Mouse (Mus musculus): ENCODE measurements at regions not wholly inside any gene's neighbourhood (a gene's known extent, or its start where the extent isn't known, plus 50 kb on each side); places are given as distances from the start of the nearest gene placed in this dataset.

DNA sequence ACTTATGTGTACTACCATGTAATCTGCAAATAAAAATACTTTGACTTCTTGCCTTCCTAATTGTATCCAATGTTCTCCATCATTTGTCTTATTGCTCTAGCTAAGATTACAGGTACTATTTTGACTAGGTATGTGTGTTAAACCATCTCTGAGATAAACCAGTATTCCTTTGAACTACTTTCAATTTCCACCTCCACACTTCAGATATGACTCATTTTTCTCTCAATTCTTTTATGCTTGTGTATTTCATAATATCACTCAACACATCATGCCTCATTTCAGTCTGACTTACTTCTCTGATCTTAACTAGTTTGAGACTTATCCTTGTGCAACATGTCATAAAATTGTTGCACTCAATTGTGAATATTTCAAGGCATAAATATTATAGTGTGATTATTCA is 388.9 kb downstream of the Arl4a start:
- DNase-seq (ENCODE audit: low spot score): no peak

DNA sequence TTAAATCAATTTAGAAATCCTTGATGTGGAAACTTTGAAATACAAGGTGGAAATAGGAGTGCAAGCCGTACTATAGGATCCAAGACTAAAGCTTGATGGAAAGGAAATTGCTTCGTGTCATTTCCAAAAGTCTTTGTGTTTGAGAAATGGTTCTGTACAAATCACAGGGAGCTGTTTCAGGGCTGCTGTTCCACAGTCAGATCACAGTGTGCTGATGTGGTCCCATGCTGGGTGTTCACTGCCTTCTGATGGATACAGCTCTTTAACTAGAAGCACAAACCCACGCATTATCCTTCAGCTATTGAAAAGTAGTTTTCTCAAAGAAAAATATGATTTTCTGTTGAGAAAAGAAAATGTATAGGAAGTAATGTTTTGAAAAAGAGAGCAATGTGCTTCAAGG is 391.3 kb downstream of the Arl4a start:
- DNase-seq (ENCODE audit: low spot score) (no peak), ATAC-seq (ENCODE audit: low read depth) (no peak)
- Histone ChIP-seq H3K36me3 (ENCODE audit: control insufficient read depth, insufficient read depth, low read length) (no peaks in the 10 kb centered on the region), H3K4me3 (ENCODE audit: low read depth, low read length) (no peak overlapping the region), H3K27me3 (replicated peaks; ENCODE audit: control insufficient read depth, insufficient read depth, low read length) (no peaks in the 10 kb centered on the region), H3K9me3 (ENCODE audit: control insufficient read depth, low read length) (no peaks in the 10 kb centered on the region), H3K4me2 (ENCODE audit: low read depth, low read length) (no peak overlapping the region), H3K9ac (ENCODE audit: low read depth, low read length) (no peak overlapping the region), H3K4me1 (ENCODE audit: control insufficient read depth, insufficient read depth, low read length) (no peaks in the 10 kb centered on the region), H3K27ac (replicated peaks; ENCODE audit: low read depth, low read length) (no peak overlapping the region)
- 74% methylated on average over 3 of the region's 3 CpGs for WGBS

More for the DNA sequence above, 388.9 kb downstream of the Arl4a start:
- no peaks in the 10 kb centered on the region for H3K36me3 ChIP-seq (ENCODE audit: control insufficient read depth, insufficient read depth, low read length)
- no peak overlapping the region for H3K4me3 ChIP-seq (ENCODE audit: low read depth, low read length)
- no peak overlapping the region for H3K27ac ChIP-seq (replicated peaks; ENCODE audit: low read depth, low read length)
- H3K9me3 ChIP-seq (ENCODE audit: control insufficient read depth, low read length): no peaks in the 10 kb centered on the region
- no peaks in the 10 kb centered on the region for H3K27me3 ChIP-seq (replicated peaks; ENCODE audit: control insufficient read depth, insufficient read depth, low read length)
- no peak overlapping the region for H3K9ac ChIP-seq (ENCODE audit: low read depth, low read length)
- no peak for ATAC-seq (ENCODE audit: low read depth)
- no peak overlapping the region for H3K4me2 ChIP-seq (ENCODE audit: low read depth, low read length)
- H3K4me1 ChIP-seq (ENCODE audit: control insufficient read depth, insufficient read depth, low read length): no peaks in the 10 kb centered on the region

DNA sequence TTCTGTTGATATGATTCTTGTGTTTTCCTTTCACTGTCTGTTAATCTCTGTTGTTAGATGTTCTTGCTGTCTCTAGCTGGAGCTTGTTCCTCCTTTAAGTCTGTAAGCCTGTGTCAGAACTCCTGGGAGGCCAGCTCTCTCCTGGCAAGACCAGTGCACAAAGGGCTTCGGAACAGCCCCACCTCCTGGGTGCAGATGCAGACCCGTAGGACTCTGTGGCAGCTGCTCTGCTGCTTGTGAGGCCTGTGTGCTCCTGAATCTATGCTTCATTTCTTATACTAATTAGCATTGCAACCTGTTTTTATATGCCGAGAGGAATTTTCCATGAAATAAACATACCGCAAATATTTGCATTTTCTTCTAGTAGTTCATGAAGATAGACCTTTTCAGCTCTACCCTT is 392.2 kb downstream of the Arl4a start:
- H3K27me3 ChIP-seq (replicated peaks; ENCODE audit: control insufficient read depth, insufficient read depth, low read length): no peaks in the 10 kb centered on the region
- WGBS: 73% methylated on average over 4 of the region's 4 CpGs
- no peaks in the 10 kb centered on the region for H3K4me1 ChIP-seq (ENCODE audit: control insufficient read depth, insufficient read depth, low read length)
- H3K36me3 ChIP-seq (ENCODE audit: control insufficient read depth, insufficient read depth, low read length): no peaks in the 10 kb centered on the region
- H3K4me2 ChIP-seq (ENCODE audit: low read depth, low read length): no peak overlapping the region
- no peak overlapping the region for H3K9ac ChIP-seq (ENCODE audit: low read depth, low read length)
- no peak overlapping the region for H3K27ac ChIP-seq (replicated peaks; ENCODE audit: low read depth, low read length)
- no peak overlapping the region for H3K4me3 ChIP-seq (ENCODE audit: low read depth, low read length)
- no peaks in the 10 kb centered on the region for H3K9me3 ChIP-seq (ENCODE audit: control insufficient read depth, low read length)
- peak; percentile 14 for DNase-seq (ENCODE audit: low spot score)
- no peak for ATAC-seq (ENCODE audit: low read depth)

DNA sequence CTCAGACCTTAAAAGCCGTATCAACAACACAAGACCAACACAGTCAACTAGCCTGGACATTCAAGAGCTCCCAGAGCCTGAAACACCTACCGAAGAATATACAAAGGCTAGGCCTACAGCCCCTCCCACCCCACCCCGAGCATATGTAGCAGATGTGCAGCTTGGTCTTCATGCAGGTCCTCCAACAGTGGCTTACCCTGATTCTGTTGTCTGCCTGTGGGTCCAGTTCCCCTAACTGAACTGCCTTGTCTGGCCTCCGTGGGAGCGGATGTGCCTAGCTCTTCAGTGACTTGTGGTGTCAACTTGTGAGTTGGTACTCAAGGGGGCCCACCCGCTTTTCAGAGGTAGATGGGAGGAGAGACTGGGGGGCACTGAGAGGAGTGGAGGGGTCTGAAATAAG is 398.6 kb downstream of the Arl4a start:
- H3K9me3 ChIP-seq (ENCODE audit: control insufficient read depth, low read length): no peaks in the 10 kb centered on the region
- no peaks in the 10 kb centered on the region for H3K4me1 ChIP-seq (ENCODE audit: control insufficient read depth, insufficient read depth, low read length)
- H3K36me3 ChIP-seq (ENCODE audit: control insufficient read depth, insufficient read depth, low read length): no peaks in the 10 kb centered on the region
- DNase-seq (ENCODE audit: low spot score) (no peak), ATAC-seq (ENCODE audit: low read depth) (no peak)
- no peak overlapping the region for H3K9ac ChIP-seq (ENCODE audit: low read depth, low read length)
- no peak overlapping the region for H3K27ac ChIP-seq (replicated peaks; ENCODE audit: low read depth, low read length)
- no peak overlapping the region for H3K4me3 ChIP-seq (ENCODE audit: low read depth, low read length)
- H3K4me2 ChIP-seq (ENCODE audit: low read depth, low read length): no peak overlapping the region
- WGBS: 80% methylated on average over 6 of the region's 6 CpGs
- H3K27me3 ChIP-seq (replicated peaks; ENCODE audit: control insufficient read depth, insufficient read depth, low read length): no peaks in the 10 kb centered on the region

GRCm38 (mm10) chr12:39634337-39634736 is 403.5 kb downstream of the Arl4a start:
- no peak for DNase-seq (ENCODE audit: low spot score)
- Histone ChIP-seq H3K27me3 (replicated peaks; ENCODE audit: control insufficient read depth, insufficient read depth, low read length) (no peaks in the 10 kb centered on the region), H3K27ac (replicated peaks; ENCODE audit: low read depth, low read length) (no peak overlapping the region), H3K9ac (ENCODE audit: low read depth, low read length) (no peak overlapping the region), H3K4me3 (ENCODE audit: low read depth, low read length) (no peak overlapping the region), H3K4me2 (ENCODE audit: low read depth, low read length) (no peak overlapping the region), H3K9me3 (ENCODE audit: control insufficient read depth, low read length) (no peaks in the 10 kb centered on the region), H3K4me1 (ENCODE audit: control insufficient read depth, insufficient read depth, low read length) (no peaks in the 10 kb centered on the region), H3K36me3 (ENCODE audit: control insufficient read depth, insufficient read depth, low read length) (no peaks in the 10 kb centered on the region)
- no peak for ATAC-seq (ENCODE audit: low read depth)
- WGBS: 54% methylated on average over 4 of the region's 4 CpGs

DNA sequence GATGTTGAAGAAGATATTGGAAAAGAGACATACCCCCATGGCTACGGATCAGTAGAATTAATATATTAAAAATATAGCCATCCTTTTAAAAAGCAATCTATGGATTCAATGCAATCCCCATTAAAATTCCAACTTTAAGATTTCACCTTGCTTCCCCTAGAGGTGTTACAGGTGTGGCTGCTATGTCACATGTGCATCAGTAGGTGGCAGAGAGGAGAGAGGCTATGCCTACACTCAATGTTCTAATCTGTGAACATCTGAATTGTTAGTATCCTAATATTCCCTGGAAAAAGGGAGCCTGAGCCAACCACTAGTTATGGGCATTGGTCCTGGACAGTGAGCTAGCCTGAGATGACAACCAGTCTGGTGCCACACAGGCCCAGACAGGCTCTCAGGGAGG is 416.6 kb downstream of the Arl4a start:
- no peak overlapping the region for H3K4me2 ChIP-seq (ENCODE audit: low read depth, low read length)

GRCm38 (mm10) chr12:39605289-39605688 is 432.5 kb downstream of the Arl4a start:
- Histone ChIP-seq H3K27ac (replicated peaks; ENCODE audit: low read depth, low read length) (no peak overlapping the region), H3K9ac (ENCODE audit: low read depth, low read length) (no peak overlapping the region), H3K9me3 (ENCODE audit: control insufficient read depth, low read length) (no peaks in the 10 kb centered on the region), H3K36me3 (ENCODE audit: control insufficient read depth, insufficient read depth, low read length) (no peaks in the 10 kb centered on the region), H3K4me2 (ENCODE audit: low read depth, low read length) (no peak overlapping the region), H3K27me3 (replicated peaks; ENCODE audit: control insufficient read depth, insufficient read depth, low read length) (no peaks in the 10 kb centered on the region), H3K4me3 (ENCODE audit: low read depth, low read length) (no peak overlapping the region), H3K4me1 (ENCODE audit: control insufficient read depth, insufficient read depth, low read length) (no peaks in the 10 kb centered on the region)
- DNase-seq (ENCODE audit: low spot score) (no peak), ATAC-seq (ENCODE audit: low read depth) (no peak)
- 64% methylated on average over 3 of the region's 3 CpGs for WGBS

More for the DNA sequence above, 416.6 kb downstream of the Arl4a start:
- Histone ChIP-seq H3K27ac (replicated peaks; ENCODE audit: low read depth, low read length) (no peak overlapping the region), H3K4me1 (ENCODE audit: control insufficient read depth, insufficient read depth, low read length) (no peaks in the 10 kb centered on the region), H3K9me3 (ENCODE audit: control insufficient read depth, low read length) (no peaks in the 10 kb centered on the region), H3K9ac (ENCODE audit: low read depth, low read length) (no peak overlapping the region), H3K36me3 (ENCODE audit: control insufficient read depth, insufficient read depth, low read length) (no peaks in the 10 kb centered on the region), H3K4me3 (ENCODE audit: low read depth, low read length) (no peak overlapping the region), H3K27me3 (replicated peaks; ENCODE audit: control insufficient read depth, insufficient read depth, low read length) (no peaks in the 10 kb centered on the region)
- 89% methylated on average over 1 of the region's 1 CpGs for WGBS
- DNase-seq (ENCODE audit: low spot score) (no peak), ATAC-seq (ENCODE audit: low read depth) (no peak)

- no peak overlapping the region for H3K4me2 ChIP-seq (ENCODE audit: low read depth, low read length)
- ATAC-seq (ENCODE audit: low read depth): no peak
- H3K4me1 ChIP-seq (ENCODE audit: control insufficient read depth, insufficient read depth, low read length): no peaks in the 10 kb centered on the region
- no peak overlapping the region for H3K9ac ChIP-seq (ENCODE audit: low read depth, low read length)
- DNase-seq (ENCODE audit: low spot score): no peak
- H3K27ac ChIP-seq (replicated peaks; ENCODE audit: low read depth, low read length): no peak overlapping the region
- H3K27me3 ChIP-seq (replicated peaks; ENCODE audit: control insufficient read depth, insufficient read depth, low read length): no peaks in the 10 kb centered on the region
- 63% methylated on average over 4 of the region's 4 CpGs for WGBS
- no peaks in the 10 kb centered on the region for H3K36me3 ChIP-seq (ENCODE audit: control insufficient read depth, insufficient read depth, low read length)
- no peaks in the 10 kb centered on the region for H3K9me3 ChIP-seq (ENCODE audit: control insufficient read depth, low read length)
- no peak overlapping the region for H3K4me3 ChIP-seq (ENCODE audit: low read depth, low read length)
These were observed 433.1 kb downstream of the Arl4a start for GRCm38 (mm10) chr12:39604723-39605122.

DNA sequence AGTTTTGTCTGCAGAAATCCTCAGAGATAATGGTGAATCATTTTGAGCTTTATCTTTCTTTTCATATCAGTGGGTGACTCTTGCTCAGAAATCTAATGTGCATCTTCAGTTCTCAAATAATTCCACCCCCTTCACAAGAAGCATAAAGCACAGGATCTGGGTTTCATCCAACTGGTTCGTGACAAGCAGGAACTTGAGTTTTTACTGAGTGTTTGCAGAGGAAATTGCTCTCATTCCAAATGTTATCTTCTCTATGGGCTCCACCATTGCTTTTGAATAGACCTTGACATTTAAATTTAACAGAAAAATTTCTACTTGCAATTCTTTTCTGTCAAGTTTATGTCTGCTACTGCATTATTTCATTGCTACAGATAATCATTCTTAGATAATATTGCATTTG is 443.1 kb downstream of the Arl4a start:
- no peak overlapping the region for H3K9ac ChIP-seq (ENCODE audit: low read depth, low read length)
- H3K36me3 ChIP-seq (ENCODE audit: control insufficient read depth, insufficient read depth, low read length): no peaks in the 10 kb centered on the region
- no peak overlapping the region for H3K27ac ChIP-seq (replicated peaks; ENCODE audit: low read depth, low read length)
- 50% methylated on average over 1 of the region's 1 CpGs for WGBS
- no peaks in the 10 kb centered on the region for H3K9me3 ChIP-seq (ENCODE audit: control insufficient read depth, low read length)
- ATAC-seq (ENCODE audit: low read depth): no peak
- DNase-seq (ENCODE audit: low spot score): peak; percentile 17
- H3K27me3 ChIP-seq (replicated peaks; ENCODE audit: control insufficient read depth, insufficient read depth, low read length): no peaks in the 10 kb centered on the region
- no peak overlapping the region for H3K4me3 ChIP-seq (ENCODE audit: low read depth, low read length)
- H3K4me2 ChIP-seq (ENCODE audit: low read depth, low read length): no peak overlapping the region
- H3K4me1 ChIP-seq (ENCODE audit: control insufficient read depth, insufficient read depth, low read length): no peaks in the 10 kb centered on the region

Data from embryonic facial prominence, embryonic 14.5 days (tissue).